Mouse (Mus musculus) retina, adult 2 months (tissue): ENCODE data around the gene Mrpl50.
"Not testable (repeated sequence)": the region's sequence is repeated elsewhere in the genome, so short reads cannot be mapped to it uniquely, and the experiment has no call there.

Experiments used
- DNase-seq: peaks from one replicate; pipeline ENCODE4 v3.0.0-alpha.2; 2012; ENCODE audit warnings: low read depth, low spot score

The Mrpl50 gene

DNA sequence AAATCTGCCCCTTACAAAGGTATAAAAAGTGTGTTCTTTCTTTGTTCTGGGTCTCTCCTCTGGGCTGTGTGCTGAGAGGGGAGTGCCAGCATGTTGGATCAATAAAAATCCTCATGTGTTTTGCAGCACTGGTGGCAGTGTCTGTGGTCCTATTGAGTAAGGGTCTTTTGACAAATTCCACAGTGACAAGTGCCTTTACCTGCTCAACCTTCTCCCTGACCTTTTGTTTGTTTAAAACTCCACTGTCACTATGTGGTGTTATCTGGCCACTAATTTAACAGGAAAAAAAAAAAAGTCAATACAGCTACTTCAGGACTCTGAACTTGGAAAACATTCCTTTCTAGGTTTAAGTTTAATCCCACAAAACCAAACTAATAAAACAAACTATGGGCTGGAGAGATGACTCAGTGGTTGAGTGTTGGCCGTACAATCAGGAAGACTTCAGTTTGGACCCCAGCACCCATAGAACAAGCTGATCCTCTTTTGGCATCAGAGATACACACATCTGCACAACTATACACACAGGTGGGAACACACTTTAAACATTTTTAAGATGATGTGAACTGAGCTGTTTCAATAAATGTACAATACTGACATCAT, 10.6 kb downstream of the Mrpl50 start:
- DNase-seq: not testable (repeated sequence)

DNA sequence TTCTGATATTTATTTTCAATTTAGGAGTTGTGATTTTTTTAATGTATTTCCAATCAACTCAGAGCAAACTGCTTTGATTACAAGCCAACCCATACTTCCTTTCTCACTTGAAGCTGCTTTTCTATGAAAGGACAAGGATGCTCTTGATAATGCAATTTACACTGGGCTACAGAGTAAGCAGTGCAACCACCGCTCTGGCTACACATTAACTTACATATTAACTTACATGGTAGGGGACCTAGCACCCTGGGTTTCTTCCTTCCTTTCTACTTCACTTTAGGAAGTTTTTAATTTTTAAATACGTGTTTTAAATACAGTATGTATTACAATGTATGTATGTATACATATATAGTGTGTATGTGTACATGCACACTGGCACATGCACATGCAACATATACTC, 11.7 kb downstream of the Mrpl50 start:
- DNase-seq: no peak

DNA sequence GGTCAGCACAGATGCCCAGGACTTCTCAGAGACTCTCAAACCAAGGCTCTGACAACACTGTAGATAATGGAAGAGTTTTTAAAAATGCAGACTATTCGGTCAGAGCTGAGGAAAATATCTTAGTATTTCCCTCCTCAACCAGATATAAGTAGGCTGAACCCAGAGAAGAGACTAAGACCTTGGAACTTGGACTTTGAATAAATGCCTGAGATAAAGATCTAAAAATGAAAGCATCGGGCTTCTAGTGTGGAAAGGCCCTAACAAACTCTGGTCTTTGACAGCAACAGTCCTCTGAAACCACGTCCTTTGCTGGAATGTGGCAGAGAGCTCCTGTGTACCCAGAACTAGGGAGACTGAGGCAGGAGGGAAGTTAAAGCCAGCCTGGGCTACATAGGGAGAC, 14.5 kb downstream of the Mrpl50 start, which contains the start of gene Baat:
Gene Baat, minus strand, starts transcription at position 172 of the 400 bp plus-strand sequence.
- DNase-seq: no peak

DNA sequence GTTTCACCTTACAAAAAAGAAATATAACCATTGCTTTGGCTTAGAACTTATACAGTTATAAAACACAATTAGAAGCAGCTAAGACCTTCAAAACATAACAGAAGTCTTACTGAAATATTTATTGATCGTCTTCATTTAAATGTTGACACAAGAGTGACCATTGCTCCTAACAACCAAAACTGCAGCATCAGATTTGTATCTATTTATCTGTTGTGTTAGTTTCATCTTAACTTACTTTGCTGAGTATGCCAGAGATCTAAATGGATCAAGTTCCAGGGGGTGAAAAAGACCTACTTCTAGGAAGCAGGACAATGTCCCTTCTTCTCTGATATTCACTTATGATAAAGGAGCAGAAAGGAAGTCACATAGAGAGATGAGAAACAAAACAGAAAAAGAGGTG, 17.3 kb downstream of the Mrpl50 start:
- DNase-seq: no peak

DNA sequence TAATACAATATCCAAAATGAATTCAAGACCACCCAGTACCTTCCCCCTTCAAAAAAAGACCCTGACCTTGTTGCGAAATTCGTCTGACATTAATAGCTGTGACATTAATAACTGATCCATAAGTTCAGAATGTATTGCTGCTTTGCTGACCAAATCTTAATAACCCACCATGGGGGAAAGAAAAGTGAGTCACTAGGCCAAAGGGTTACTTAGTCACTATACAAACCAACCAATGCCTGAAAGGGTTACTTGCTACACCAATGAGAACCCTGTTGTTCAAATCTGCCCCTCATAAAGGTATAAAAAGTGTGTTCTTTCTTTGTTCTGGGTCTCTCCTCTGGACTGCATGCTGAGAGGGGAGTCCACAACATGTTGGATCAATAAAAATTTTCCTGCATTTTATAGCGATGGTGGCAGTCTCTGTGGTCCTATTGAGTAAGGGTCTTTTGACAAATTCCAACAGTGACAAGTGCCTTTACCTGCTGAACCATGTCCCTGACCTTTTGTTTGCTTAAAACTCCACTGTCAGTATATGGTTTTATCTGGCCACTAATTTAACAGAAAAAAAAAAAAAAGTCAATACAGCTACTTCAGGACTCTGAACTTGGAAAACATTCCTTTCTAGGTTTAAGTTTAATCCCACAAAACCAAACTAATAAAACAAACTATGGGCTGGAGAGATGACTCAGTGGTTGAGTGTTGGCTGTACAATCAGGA, 34.8 kb downstream of the Mrpl50 start:
- DNase-seq: not testable (repeated sequence)

- DNase-seq: no peak
Observed at GRCm38 (mm10) chr4:49485442-49485841, 35.5 kb downstream of the Mrpl50 start.

GRCm38 (mm10) chr4:49480896-49481295, 40.0 kb downstream of the Mrpl50 start:
- DNase-seq: no peak

DNA sequence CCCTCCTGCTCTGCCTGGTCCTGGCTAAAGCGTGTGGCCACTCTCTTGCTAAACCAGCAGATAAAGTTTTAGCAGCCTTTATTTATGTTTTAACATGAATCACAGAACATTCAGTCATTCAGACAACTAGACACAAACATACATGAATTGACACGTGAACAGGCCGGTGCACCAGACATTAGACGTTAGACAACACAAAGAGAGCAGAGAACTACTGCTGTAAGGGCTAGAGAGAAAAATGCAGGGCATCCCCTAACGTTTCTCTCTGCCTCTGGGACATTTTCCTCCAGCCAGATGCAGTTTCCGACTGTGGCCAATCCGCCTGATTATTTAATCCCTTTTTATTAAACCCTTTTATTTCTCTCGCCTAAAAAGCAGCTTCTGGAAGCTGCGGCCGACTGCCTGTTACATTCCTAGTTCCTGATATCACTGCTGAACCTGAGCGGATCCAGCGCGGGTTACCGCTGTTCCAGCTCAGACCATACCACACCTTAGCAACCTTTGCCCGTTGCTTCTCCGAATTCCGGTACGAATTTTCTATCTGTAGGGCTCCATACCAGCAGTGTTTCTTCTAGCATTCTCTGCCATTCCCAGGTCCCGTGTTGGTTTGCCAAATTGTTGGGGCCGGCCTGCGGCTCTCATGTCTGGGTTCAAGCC, 40.7 kb downstream of the Mrpl50 start:
- DNase-seq: no peak

- DNase-seq: not testable (repeated sequence)
Observed at GRCm38 (mm10) chr4:49479035-49479434, 41.9 kb downstream of the Mrpl50 start.

DNA sequence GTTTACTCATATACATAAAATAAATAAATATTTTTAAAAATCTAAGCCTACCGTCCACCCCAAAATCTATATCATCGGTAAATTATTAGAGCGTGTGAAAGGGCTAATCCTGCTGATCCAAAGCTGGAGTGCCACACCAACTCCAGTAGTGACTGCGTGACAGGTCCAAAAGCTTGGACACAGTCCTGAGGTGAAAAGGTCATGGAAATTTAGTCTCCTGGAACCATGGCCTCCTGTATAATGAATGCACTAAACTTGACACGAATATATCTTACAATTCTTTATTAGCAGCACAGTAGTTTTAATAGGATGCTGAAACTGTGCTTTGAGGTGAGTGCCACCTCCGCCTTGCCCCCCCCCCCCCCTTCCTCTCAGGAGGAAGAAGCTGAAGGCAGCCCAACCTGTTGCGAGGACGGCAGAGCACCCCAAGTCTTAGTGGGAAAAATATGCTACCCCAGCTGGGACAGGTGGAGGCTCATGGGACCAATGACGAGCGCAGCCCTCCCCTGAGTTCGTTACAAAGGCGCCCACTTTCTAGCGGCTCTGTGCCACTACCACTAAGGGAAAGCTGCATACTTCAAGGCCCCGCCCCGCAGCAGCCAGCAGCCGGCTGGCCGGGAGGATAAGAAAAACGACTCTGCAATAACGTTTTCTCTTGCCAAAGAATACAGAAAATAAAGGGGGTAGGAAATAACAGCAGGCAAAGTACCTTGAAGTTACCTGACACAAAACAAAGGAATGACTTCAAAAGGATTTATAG, 42.6 kb downstream of the Mrpl50 start:
- no peak for DNase-seq

DNA sequence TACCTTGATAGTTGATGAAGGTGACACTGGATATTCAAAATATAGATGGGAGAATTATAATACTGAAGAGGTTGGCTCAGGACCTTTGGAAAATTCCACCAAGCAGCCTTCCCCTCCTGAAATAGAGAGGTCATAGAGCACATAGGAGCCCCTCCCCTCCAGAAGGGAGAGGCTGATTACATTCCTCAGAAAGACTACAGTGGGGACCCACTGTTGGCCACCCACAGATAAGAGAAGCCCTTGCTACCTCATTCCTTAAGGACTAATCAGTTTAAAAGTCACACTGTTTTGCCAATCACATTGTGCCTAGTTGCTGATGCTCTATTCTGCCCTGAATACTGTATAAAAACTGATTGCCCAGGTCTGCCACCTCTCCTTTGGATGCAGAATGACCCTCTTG, 46.3 kb downstream of the Mrpl50 start:
- DNase-seq: no peak

GRCm38 (mm10) chr4:49473435-49474100, 47.3 kb downstream of the Mrpl50 start, which contains the start of gene Acnat1:
Gene Acnat1 (minus strand): TSS chr4:49473912.
- no peak for DNase-seq

DNA sequence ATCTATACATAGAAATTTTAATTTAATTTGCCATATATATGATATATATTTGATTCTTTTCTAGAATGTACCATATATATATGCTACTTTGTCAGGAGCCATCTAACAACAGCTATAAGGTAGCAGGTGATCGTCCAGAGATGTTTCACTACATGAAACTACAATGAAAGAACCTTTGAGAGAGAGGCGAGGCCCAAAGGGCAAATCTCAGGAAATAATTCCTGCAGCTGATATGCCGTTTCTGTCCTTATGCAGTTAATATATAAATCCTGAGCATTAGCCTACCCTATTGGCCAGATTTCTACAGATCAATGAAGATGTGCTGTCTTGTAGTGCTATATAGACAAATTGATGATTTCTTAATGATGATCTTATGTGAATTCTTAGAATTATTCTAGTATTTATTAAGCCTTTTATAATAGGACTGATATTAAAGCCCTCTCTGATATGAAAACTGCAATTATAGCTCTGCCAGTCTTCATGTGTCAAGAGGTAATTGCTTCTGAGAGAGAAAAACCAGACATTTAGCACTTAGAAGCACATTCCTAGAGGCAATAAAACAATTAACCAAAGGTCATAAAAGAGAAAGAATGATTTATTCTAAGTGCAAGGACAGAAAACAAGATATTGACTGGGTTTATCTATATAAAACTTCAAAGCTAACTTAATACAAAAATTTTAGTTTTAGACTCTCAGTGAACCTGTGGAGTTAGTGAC, 51.3 kb downstream of the Mrpl50 start:
- no peak for DNase-seq

DNA sequence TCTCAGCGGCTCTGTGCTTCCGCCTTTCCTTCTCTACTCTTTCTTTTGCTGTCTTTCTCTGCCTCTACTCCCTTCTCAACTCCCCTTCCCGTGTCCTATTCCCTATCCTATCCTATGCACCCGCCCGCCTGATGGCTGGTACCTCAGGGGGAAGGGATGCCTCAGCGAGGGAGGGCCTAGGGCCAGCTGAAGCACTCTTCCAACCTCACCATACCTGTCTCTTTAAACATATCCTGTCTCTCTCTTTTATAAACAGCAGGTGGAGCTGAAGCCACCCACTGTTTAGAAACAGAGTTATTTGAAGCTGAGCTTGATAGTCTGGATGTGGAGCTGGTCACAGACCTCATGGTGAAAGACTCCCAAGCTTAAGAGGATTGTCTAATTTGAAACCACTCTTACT, 53.5 kb downstream of the Mrpl50 start:
- DNase-seq: no peak
